Mouse (Mus musculus) left cerebral cortex, postnatal 14 days (tissue): ENCODE data around the gene Fam222a. TPM values are rescaled to one million over a fixed set of nuclear protein-coding genes. Genes with fewer than 3 reads are reported as not detected.
A peak's percentile ranks its signal among the peaks of the same experiment; 100 is the strongest.

Source experiments
- DNase-seq, 2 experiments: peaks; one replicate each; pipeline ENCODE4 v3.0.0; 2021 to 2022; ENCODE audit warnings: low spot score in 2 of 2, mixed read lengths in 1 of 2
- intact Hi-C: fragments of 180-260 bp; cut with DNase I; formaldehyde crosslinking; loops from one replicate; pipeline ENCODE4 v1.15.1; 2025
- total RNA-seq, 2 experiments: library from RNA; stranded (reverse); gene quantifications; 2 replicates each; pipeline ENCODE4 v1.2.3; 2021

Gene Fam222a
- total RNA-seq, 2 experiments from 2014 or later = 8.1 to 9.0 TPM

GRCm38 (mm10) chr5:114578361-114578760, 10.5 kb downstream of the Fam222a start:
- peak in 1 of 2 experiments; percentile 37 for DNase-seq
- intact Hi-C loops = no loop called here

GRCm38 (mm10) chr5:114579714-114580357, 12.0 kb downstream of the Fam222a start:
- DNase-seq = peak; percentile 64 to 80
- intact Hi-C loops = no loop called here

DNA sequence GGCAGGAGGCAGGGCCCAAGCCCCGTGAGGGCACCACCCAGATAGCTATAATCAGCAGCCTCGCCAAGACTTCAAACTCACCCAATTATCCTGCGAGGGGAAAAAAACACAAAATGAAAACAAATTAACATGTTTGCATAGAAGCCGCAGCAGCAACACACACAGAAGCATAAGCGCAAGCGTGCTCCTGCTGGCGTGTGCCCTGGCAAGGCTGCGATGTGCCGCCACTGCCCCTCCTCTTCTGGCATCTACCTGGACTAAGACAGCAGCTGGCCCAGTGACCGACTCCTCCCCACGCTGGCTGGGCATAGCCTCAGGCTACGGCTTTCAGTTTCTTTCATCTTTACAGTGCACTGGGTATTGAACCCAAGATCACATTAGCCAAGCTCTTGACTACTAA, 13.7 kb downstream of the Fam222a start:
- DNase-seq = no peak
- intact Hi-C loops = no loop called here

DNA sequence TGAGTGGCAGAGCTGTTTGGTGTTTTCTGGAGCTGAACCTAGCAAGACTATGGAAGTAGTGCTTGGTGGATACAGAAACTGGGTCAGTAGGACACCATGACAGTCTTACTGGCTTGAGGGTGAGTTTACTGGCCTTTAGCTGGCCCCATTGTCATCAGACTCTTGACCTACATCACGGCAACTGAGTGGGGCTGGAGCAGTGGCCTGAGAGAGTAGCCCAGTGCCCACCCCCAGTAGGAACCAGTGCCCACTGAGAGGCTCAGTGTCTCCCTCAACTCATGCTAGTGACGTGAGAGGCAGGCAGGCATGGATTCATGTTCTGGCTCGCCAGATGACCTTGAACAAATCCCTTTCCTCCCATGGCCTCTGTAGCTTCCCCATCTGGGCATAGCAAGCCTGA, 15.2 kb downstream of the Fam222a start:
- DNase-seq = no peak
- intact Hi-C loops = no loop called here

DNA sequence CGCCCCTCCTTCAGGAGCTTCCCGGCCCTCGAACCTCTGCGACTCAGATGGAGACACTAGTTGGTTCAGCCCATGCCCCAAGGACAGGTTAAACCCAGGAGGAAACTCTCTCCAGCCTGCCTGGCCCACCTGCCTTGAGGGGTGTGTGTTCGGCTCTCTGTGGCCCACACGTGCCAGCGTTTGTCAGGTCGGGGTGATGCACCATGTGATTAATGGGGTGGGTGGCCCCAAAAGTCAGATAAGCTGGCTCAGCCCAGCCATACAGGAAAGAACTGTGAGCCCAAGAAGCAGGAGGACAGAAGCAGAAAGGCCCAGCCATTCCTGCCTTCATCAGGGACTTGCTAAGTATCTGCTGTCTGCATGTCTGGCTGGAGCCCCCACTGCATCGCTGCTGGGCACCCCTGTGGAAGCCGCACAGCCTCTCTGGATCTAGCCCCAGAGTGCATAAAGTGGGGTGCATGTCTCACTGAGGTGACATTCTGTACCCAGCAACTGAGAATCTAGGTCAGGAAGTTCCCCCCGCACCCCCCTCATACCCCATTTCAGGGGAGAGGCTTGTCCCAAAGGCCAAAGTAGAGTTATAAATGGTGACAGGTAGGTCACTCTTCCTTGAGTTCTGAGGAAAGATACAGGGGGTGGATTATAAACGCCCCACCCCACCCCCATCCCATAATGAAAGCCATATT, 15.8 kb downstream of the Fam222a start:
- no peak for DNase-seq
- intact Hi-C loops = no loop called here

- no peak for DNase-seq
- intact Hi-C loops = no loop called here
These were observed 16.7 kb downstream of the Fam222a start for GRCm38 (mm10) chr5:114584293-114585104.

GRCm38 (mm10) chr5:114585682-114586081, 17.9 kb downstream of the Fam222a start:
- no peak for DNase-seq
- intact Hi-C loops = no loop called here

GRCm38 (mm10) chr5:114587908-114588307, 20.1 kb downstream of the Fam222a start:
- DNase-seq = no peak
- intact Hi-C loops = no loop called here

DNA sequence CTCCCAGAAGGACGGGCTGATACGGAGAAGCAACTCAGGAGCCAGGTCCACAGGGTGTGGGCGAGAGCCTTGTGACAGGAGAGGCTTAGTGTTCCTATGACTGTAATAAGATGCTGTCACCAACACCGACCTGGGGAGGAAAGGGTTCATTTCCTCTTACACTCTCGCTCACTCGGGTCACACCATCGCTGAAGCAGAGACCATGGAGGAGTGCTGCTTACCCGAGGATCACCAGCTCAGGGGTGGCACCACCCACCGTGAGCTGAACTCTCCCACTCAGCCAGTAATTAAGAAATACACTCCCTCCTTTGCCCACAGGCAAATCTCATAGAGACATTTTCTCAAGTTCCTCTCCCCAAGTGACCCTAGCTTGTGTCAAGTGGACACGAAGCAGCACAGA, 20.6 kb downstream of the Fam222a start:
- DNase-seq = no peak
- intact Hi-C loops = no loop called here

- intact Hi-C loops = no loop called here
- no peak for DNase-seq
These were observed 21.2 kb downstream of the Fam222a start for GRCm38 (mm10) chr5:114589026-114589425.

DNA sequence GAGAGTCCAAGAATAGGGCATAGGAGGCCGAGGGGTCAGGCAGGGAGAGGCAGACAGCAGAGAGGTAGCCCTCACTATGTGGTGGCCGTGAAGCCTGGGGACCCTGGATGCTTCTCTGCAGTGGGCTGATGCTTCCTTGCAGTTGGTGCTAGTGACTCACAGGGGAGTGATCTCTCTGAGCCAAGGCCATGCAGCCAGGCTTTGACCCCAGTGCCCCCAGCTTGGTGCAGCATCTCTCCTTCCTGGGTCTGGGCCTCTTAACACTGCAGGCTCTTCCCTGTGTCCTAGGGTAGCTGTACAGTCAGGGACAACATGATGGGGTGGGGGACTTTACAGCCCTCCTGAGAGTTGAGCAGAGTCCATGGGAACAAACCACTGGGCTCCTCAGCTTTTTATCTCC, 21.6 kb downstream of the Fam222a start:
- DNase-seq = no peak
- intact Hi-C loops = no loop called here

GRCm38 (mm10) chr5:114590043-114590913, 22.5 kb downstream of the Fam222a start:
- DNase-seq = no peak
- intact Hi-C loops = no loop called here

DNA sequence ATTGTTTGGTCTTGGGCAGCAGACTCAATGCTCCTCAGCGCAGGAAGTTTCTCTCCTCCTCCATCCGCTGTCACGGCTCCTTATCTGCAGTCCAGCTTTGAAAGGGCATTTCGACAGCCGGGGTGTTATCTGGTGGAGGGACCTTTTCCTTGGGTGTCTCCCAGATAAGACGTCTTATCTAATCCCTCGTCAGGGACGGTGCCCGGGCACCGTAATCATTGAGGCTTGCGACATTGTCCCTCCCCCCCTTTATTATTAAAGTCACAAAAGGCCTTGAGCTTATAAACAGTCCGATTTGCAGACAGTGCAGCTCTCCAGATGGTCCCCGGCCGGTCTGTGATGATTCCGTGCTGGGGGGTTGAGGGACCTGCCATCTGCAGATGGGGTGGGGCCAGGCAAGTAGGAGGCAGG, 23.3 kb downstream of the Fam222a start:
- DNase-seq = no peak
- intact Hi-C loops = no loop called here

DNA sequence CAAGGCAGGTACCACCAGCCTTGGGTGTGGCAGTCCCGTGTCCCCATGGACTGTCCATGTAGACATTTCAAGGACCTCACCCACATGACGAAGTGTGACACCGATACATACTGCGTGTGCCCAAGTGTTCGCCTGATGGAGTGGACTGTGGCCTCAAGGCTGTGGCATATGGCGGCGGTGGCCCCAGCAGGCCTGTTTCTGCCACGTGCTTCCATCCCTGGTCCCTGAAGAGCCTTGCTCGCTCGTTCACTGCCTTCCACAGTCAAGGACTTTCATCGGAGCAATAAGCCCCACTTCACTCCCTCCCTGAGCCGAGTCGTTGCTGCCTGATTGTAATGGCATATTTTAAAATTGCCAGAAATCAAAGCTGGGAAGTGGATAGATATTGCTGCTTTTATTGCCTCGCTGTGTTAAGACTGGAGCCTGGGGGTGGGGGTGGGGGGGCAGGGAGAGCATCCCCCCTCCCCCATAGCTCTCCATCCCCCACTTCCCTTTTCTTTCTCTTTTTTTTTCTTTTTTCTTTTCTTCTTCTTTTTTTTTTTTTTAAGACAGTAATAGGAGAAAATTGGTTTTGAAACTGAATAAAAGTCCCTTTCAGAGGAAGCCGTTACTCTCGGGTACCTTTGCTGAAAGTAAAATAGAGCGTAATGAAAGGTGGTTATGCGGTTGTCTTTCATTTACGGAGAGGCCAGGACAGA, 24.8 kb downstream of the Fam222a start:
- no peak for DNase-seq
- intact Hi-C loops = no loop called here

DNA sequence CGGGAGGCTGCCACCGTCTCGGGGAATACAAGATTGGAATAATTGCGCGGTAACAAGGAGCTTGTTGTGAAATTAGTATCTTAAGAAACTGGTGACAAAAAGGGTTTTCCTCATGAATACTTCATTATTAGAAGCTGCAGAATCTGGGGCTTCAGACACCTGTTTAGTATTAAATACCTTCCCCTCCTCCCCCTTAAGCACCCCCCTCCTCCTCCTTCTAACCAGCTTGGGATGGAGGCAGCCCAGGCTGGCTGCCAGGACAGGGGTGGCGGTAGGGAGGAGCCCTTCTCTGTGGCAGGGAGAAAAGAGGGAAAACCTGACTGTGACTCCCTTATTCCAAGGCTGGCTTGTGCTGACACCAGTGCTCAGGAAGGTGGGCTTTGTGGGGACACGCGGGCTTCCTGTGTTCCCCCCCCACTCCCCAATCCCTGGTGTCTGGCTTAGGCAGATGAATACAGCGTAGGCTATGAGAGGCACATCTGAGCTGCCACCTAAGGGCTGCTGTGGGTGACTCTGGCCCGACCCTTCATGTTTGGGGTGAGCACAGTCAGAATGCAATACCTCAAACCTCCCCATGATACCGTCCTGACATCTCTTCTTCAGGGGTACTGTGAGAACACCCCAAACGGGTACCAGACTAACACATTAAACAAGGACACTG, 25.5 kb downstream of the Fam222a start:
- intact Hi-C loops = no loop called here
- no peak for DNase-seq

- intact Hi-C loops = no loop called here
- no peak for DNase-seq
These were observed 26.1 kb downstream of the Fam222a start for GRCm38 (mm10) chr5:114593949-114594348.

- no peak for DNase-seq
- intact Hi-C loops = no loop called here
These were observed 27.0 kb downstream of the Fam222a start for GRCm38 (mm10) chr5:114594741-114595241.

- no peak for DNase-seq
These were observed 28.8 kb downstream of the Fam222a start for GRCm38 (mm10) chr5:114596604-114597003.

More at GRCm38 (mm10) chr5:114596604-114597003, 28.8 kb downstream of the Fam222a start:
- intact Hi-C loops = no loop called here
